Mouse (Mus musculus): Measurements from ENCODE around the gene Arhgef7.

- TF ChIP-seq CTCF (IDR thresholded peaks at IDR 0.05; ENCODE audit: extremely low read depth, insufficient read length, insufficient replicate concordance, low read depth, low read length) (no peak), POLR2A (IDR thresholded peaks at IDR 0.05; ENCODE audit: low read depth, low read length) (no peak)
Measured at GRCm38 (mm10) chr8:11884646-11885045, 157.1 kb downstream of the Arhgef7 start.

Data from small intestine, adult 2 months (tissue).